Mouse (Mus musculus) liver, embryonic 12.5 days (tissue): ENCODE data around the gene Rpsa. TPM values are rescaled to one million over a fixed set of nuclear protein-coding genes. Genes with fewer than 3 reads are reported as not detected.

Source experiments
- ATAC-seq: fragments of 200-750 bp; cut with Nextera tagmentation; 2 replicates; pipeline ENCODE4 v1.8.0; 2017; ENCODE audit warnings: moderate number of reproducible peaks, mild to moderate bottlenecking, moderate library complexity
- H3K27ac ChIP-seq: fragments of 300-500 bp; sonication (generic); 2 replicates; pipeline ENCODE4 v1.5.1; 2016; ENCODE audit warnings: mild to moderate bottlenecking
- H3K27me3 ChIP-seq: fragments of 300-500 bp; sonication (generic); replicated peaks from 2 replicates; pipeline ENCODE4 v1.6.1; 2016; ENCODE audit warnings: mild to moderate bottlenecking, moderate library complexity
- H3K36me3 ChIP-seq: fragments of 300-500 bp; sonication (generic); 2 replicates; pipeline ENCODE4 v1.6.1; 2016; ENCODE audit warnings: mild to moderate bottlenecking, moderate library complexity
- H3K4me1 ChIP-seq: fragments of 300-500 bp; sonication (generic); 2 replicates; pipeline ENCODE4 v1.6.1; 2016
- H3K4me2 ChIP-seq: fragments of 300-500 bp; sonication (generic); 2 replicates; pipeline ENCODE4 v1.6.1; 2016; ENCODE audit warnings: mild to moderate bottlenecking, moderate library complexity
- H3K4me3 ChIP-seq: fragments of 300-500 bp; sonication (generic); 2 replicates; pipeline ENCODE4 v1.5.1; 2016; ENCODE audit warnings: mild to moderate bottlenecking, moderate library complexity
- H3K9ac ChIP-seq: fragments of 300-500 bp; sonication (generic); 2 replicates; pipeline ENCODE4 v1.6.1; 2016; ENCODE audit warnings: mild to moderate bottlenecking, moderate library complexity
- H3K9me3 ChIP-seq: fragments of 300-500 bp; sonication (generic); replicated peaks from 2 replicates; pipeline ENCODE4 v1.6.1; 2016; ENCODE audit warnings: mild to moderate bottlenecking, moderate library complexity
- WGBS: fragments of 180-500 bp; shearing (Covaris S2); methylation state at CpG from one replicate; pipeline ENCODE4 v1.1.7; 2016; ENCODE audit not compliant: insufficient replicate concordance; 5-methylcytosine and 5-hydroxymethylcytosine counted together
- polyA plus RNA-seq: library from polyadenylated mRNA; unstranded; fragments of >200 nt; fragmentation: Nextera tagmentation; extraction: Ambion mirVana; gene quantifications from 2 replicates; pipeline ENCODE4 v1.2.1, GENCODE M21; 2016

The Rpsa gene
- 1,191 and 1,263 TPM in 2 replicates for polyA plus RNA-seq

- Histone ChIP-seq H3K36me3 (peaks cover 66% of the 10 kb centered on the region), H3K27ac (peak within 1 kb of the TSS; percentile 96), H3K9ac (peak within 1 kb of the TSS; percentile 100), H3K4me1 (peaks cover 53% of the 10 kb centered on the region), H3K4me2 (peak within 1 kb of the TSS; percentile 93), H3K4me3 (peak within 1 kb of the TSS; percentile 99), H3K27me3 (no peaks in the 10 kb centered on the region), H3K9me3 (no peaks in the 10 kb centered on the region)
- ATAC-seq = peak; percentile 94
- under 1% methylated on average over 69 of the region's 72 CpGs for WGBS
These were observed at the start of gene Rpsa for GRCm38 (mm10) chr9:120127538-120128251. Rpsa (plus strand) TSS chr9:120127689.

- H3K27ac ChIP-seq = no peak overlapping the region
- no peaks in the 10 kb centered on the region for H3K9me3 ChIP-seq
- WGBS = 69% methylated on average over 3 of the region's 3 CpGs
- no peak for ATAC-seq
- H3K36me3 ChIP-seq = no peaks in the 10 kb centered on the region
- H3K27me3 ChIP-seq = no peaks in the 10 kb centered on the region
- H3K4me2 ChIP-seq = no peak overlapping the region
- no peak overlapping the region for H3K9ac ChIP-seq
- H3K4me1 ChIP-seq = no peaks in the 10 kb centered on the region
- H3K4me3 ChIP-seq = no peak overlapping the region
These were observed 49.2 kb upstream of the Rpsa start for GRCm38 (mm10) chr9:120078241-120078640.

DNA sequence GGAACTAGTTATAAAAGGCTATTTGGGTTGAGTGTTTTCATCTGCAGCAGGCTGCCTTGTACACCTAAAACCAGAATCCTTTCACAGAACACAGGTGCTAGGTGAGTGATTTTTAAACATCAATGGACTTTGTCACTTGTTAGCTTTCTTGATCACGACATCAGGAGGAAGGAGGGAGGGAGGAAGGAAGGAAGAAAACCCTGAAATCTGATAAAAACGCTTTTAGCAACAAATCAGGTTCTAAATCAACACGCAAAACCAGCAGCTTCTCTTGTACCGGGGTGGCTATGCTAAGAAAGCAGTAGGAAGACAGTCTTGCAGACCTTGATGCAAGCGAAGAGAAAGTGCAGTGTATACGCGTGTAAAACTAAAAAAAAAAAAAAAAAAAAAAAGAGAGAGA, 47.6 kb upstream of the Rpsa start:
- ATAC-seq = no peak
- Histone ChIP-seq H3K4me3 (no peak overlapping the region), H3K36me3 (no peaks in the 10 kb centered on the region), H3K4me1 (no peaks in the 10 kb centered on the region), H3K27me3 (no peaks in the 10 kb centered on the region), H3K27ac (no peak overlapping the region), H3K9ac (no peak overlapping the region), H3K9me3 (no peaks in the 10 kb centered on the region), H3K4me2 (no peak overlapping the region)
- 48% methylated on average over 7 of the region's 7 CpGs for WGBS

DNA sequence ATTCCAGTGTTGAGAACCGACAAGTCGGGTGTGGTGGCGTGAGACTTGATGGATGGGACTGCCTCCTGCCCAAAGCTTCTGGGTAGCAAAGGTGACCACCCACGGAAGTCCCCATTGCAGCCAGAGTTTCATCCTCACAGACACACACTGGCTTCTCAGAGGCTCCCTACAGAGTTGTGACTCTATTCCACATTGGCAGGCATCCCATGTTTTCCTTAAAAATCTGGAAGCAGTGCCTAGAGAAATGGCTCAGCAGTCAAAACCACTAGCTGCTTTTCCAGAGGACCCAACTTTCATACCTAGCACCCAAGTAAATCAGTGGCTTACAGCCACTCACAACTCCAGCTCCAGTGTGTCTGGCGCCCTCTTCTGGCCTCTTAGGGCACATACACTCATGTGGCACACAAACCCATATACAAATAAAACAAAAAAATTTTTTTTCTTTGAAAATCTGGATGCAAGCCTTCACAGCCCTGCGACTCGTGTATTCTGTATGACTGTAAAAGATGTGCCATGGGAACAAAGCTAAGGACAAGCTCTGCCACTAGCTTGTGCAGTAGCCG, 46.9 kb upstream of the Rpsa start:
- Histone ChIP-seq H3K4me1 (no peaks in the 10 kb centered on the region), H3K27me3 (peaks cover 5% of the 10 kb centered on the region; the same call in 1 of the 2 replicates), H3K9me3 (no peaks in the 10 kb centered on the region), H3K9ac (no peak overlapping the region), H3K27ac (no peak overlapping the region), H3K4me2 (no peak overlapping the region), H3K4me3 (no peak overlapping the region), H3K36me3 (no peaks in the 10 kb centered on the region)
- ATAC-seq = no peak
- 73% methylated on average over 8 of the region's 8 CpGs for WGBS

GRCm38 (mm10) chr9:120081247-120081646, 46.2 kb upstream of the Rpsa start:
- H3K4me2 ChIP-seq = no peak overlapping the region
- no peaks in the 10 kb centered on the region for H3K36me3 ChIP-seq
- H3K27me3 ChIP-seq = peaks cover 5% of the 10 kb centered on the region; the same call in 1 of the 2 replicates
- no peak overlapping the region for H3K27ac ChIP-seq
- no peaks in the 10 kb centered on the region for H3K9me3 ChIP-seq
- no peaks in the 10 kb centered on the region for H3K4me1 ChIP-seq
- WGBS = 56% methylated on average over 6 of the region's 6 CpGs
- H3K9ac ChIP-seq = no peak overlapping the region
- no peak overlapping the region for H3K4me3 ChIP-seq
- ATAC-seq = no peak

DNA sequence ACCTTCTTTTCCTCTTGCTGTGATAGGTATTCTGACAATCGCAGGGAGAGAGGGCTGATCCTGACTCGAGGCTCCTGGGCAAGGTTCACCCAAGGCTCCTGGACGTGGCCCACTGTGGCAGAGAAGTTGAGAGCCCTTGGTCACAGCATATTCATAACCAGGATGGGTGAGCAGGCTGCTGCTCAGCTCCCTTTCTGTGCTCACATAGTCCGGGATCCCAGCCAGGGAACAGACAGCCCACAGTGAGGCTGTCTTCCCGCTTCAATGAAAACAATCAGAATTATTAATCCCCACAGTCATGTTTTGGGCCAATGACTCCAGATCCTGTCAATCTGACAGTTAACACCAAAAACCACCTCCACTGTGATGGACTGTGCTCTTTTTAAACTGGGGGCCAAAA, 45.5 kb upstream of the Rpsa start:
- H3K27ac ChIP-seq = no peak overlapping the region
- peaks cover 5% of the 10 kb centered on the region; the same call in 1 of the 2 replicates for H3K27me3 ChIP-seq
- H3K9ac ChIP-seq = no peak overlapping the region
- ATAC-seq = no peak
- H3K9me3 ChIP-seq = no peaks in the 10 kb centered on the region
- no peak overlapping the region for H3K4me2 ChIP-seq
- H3K4me3 ChIP-seq = no peak overlapping the region
- 65% methylated on average over 5 of the region's 5 CpGs for WGBS
- no peaks in the 10 kb centered on the region for H3K36me3 ChIP-seq
- no peaks in the 10 kb centered on the region for H3K4me1 ChIP-seq

GRCm38 (mm10) chr9:120082691-120083090, 44.8 kb upstream of the Rpsa start:
- Histone ChIP-seq H3K27me3 (peaks cover 5% of the 10 kb centered on the region; the same call in 1 of the 2 replicates), H3K27ac (no peak overlapping the region), H3K9ac (no peak overlapping the region), H3K36me3 (no peaks in the 10 kb centered on the region), H3K4me3 (no peak overlapping the region), H3K9me3 (no peaks in the 10 kb centered on the region), H3K4me2 (no peak overlapping the region), H3K4me1 (no peaks in the 10 kb centered on the region)
- WGBS = 55% methylated on average over 4 of the region's 4 CpGs
- no peak for ATAC-seq

DNA sequence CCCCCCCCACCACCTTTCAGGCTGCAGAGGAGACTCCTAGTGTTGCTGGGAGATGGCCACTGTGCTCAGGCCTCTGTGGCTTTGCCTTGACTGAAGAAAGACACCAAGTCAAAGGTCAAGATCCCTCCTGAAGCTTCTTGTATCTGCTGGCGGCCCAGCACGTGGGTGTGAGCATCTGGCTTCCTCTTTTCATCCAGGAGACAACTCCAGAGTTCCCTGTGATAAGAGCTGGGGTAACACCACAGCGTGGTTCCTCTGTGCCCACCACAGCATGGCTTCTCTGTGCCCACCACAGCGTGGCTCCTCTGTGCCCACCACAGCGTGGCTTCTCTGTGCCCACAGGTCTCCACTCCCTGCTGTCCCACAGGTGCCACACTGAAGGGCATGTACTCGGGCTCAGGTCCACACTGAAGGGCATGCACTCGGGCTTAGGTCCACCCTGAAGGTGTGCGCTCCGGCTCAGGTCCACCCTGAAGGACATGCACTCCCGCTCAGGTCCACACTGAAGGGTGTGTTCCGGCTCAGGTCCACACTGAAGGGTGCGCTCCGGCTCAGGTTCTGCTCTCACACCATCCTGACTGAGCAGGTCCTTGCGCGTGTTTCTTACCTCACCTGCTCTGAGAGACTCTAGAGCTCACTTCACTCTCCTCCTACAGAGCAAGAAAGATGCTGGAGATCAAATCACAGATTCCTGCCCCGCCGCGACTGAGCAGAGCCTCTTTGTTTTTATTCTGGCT, 44.2 kb upstream of the Rpsa start:
- peak; percentile 18; the same call in 1 of the 2 replicates for ATAC-seq
- peaks cover 5% of the 10 kb centered on the region; the same call in 1 of the 2 replicates for H3K27me3 ChIP-seq
- H3K27ac ChIP-seq = no peak overlapping the region
- H3K4me2 ChIP-seq = no peak overlapping the region
- H3K4me1 ChIP-seq = no peaks in the 10 kb centered on the region
- no peaks in the 10 kb centered on the region for H3K9me3 ChIP-seq
- no peaks in the 10 kb centered on the region for H3K36me3 ChIP-seq
- H3K9ac ChIP-seq = no peak overlapping the region
- H3K4me3 ChIP-seq = no peak overlapping the region
- 61% methylated on average over 18 of the region's 18 CpGs for WGBS

DNA sequence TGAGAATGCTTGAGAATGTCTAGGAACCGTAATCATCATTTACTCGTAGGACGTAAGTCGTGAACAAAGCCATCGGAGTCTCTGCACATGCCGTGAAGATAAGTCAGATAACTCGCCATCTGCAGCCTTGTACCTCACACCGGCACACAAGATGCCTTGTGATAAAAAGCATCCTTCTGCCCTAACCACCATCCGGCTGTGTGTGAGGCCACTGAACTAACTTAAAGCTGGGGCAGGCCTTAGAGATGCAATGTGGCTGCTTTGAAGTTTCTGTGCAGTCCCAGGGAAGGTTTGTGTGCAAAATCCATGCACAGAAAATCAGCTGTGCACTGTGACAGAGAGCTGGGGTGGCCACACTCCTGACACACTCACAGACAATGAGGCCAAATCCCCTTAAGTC, 43.1 kb upstream of the Rpsa start:
- no peak overlapping the region for H3K27ac ChIP-seq
- no peak overlapping the region for H3K4me2 ChIP-seq
- H3K4me1 ChIP-seq = no peaks in the 10 kb centered on the region
- H3K36me3 ChIP-seq = no peaks in the 10 kb centered on the region
- WGBS = 67% methylated on average over 9 of the region's 9 CpGs
- no peaks in the 10 kb centered on the region for H3K9me3 ChIP-seq
- no peak overlapping the region for H3K9ac ChIP-seq
- H3K4me3 ChIP-seq = no peak overlapping the region
- peaks cover 5% of the 10 kb centered on the region; the same call in 1 of the 2 replicates for H3K27me3 ChIP-seq
- no peak for ATAC-seq

GRCm38 (mm10) chr9:120089125-120089524, 38.4 kb upstream of the Rpsa start:
- Histone ChIP-seq H3K9me3 (no peaks in the 10 kb centered on the region), H3K4me2 (no peak overlapping the region), H3K36me3 (no peaks in the 10 kb centered on the region), H3K9ac (no peak overlapping the region), H3K27ac (no peak overlapping the region), H3K4me3 (no peak overlapping the region), H3K27me3 (peaks cover 5% of the 10 kb centered on the region; the same call in 1 of the 2 replicates), H3K4me1 (no peaks in the 10 kb centered on the region)
- no peak for ATAC-seq
- WGBS = 76% methylated on average over 7 of the region's 7 CpGs

GRCm38 (mm10) chr9:120091086-120091485, 36.4 kb upstream of the Rpsa start:
- no peaks in the 10 kb centered on the region for H3K27me3 ChIP-seq
- no peak for ATAC-seq
- no peak overlapping the region for H3K4me2 ChIP-seq
- WGBS = 70% methylated on average over 10 of the region's 10 CpGs
- no peaks in the 10 kb centered on the region for H3K36me3 ChIP-seq
- H3K4me1 ChIP-seq = no peaks in the 10 kb centered on the region
- no peak overlapping the region for H3K4me3 ChIP-seq
- no peaks in the 10 kb centered on the region for H3K9me3 ChIP-seq
- no peak overlapping the region for H3K27ac ChIP-seq
- H3K9ac ChIP-seq = no peak overlapping the region

- Histone ChIP-seq H3K4me1 (no peaks in the 10 kb centered on the region), H3K4me3 (no peak within 1 kb of the TSS), H3K9ac (no peak within 1 kb of the TSS), H3K4me2 (no peak within 1 kb of the TSS), H3K27ac (no peak within 1 kb of the TSS), H3K36me3 (no peaks in the 10 kb centered on the region), H3K27me3 (no peaks in the 10 kb centered on the region), H3K9me3 (no peaks in the 10 kb centered on the region)
- ATAC-seq = no peak
- 65% methylated on average over 5 of the region's 5 CpGs for WGBS
These were observed 35.7 kb upstream of the Rpsa start, which contains the start of gene Ccr8 for GRCm38 (mm10) chr9:120091696-120092238. Ccr8 (plus strand) TSS chr9:120092114.
